Mouse (Mus musculus): Measurements from ENCODE around the gene Mms22l.
"Not testable (repeated sequence)": the region's sequence is repeated elsewhere in the genome, so short reads cannot be mapped to it uniquely, and the experiment has no call there.

Mms22l gene

GRCm38 (mm10) chr4:24496116-24496952 lies at the start of gene Mms22l:
Gene Mms22l (plus strand): TSS chr4:24496451.
- peak; percentile 85 to 94 for DNase-seq (ENCODE audit: low spot score in 2 of 2)

- DNase-seq (ENCODE audit: low spot score in 2 of 2) = not testable (repeated sequence)
Observed at GRCm38 (mm10) chr4:24484046-24484445, 12.2 kb upstream of the Mms22l start.

GRCm38 (mm10) chr4:24496953-24497319 lies 685 bp downstream of the Mms22l start:
- no peak for DNase-seq (ENCODE audit: low spot score in 2 of 2)

GRCm38 (mm10) chr4:24509195-24509594 lies 12.9 kb downstream of the Mms22l start:
- no peak for DNase-seq (ENCODE audit: low spot score in 2 of 2)

GRCm38 (mm10) chr4:24536989-24537388 lies 40.7 kb downstream of the Mms22l start:
- no peak for DNase-seq (ENCODE audit: low spot score in 2 of 2)

GRCm38 (mm10) chr4:24543421-24543820 lies 47.2 kb downstream of the Mms22l start:
- no peak for DNase-seq (ENCODE audit: low spot score in 2 of 2)

GRCm38 (mm10) chr4:24544677-24545151 lies 48.5 kb downstream of the Mms22l start:
- DNase-seq (ENCODE audit: low spot score in 2 of 2) = peak; percentile 23 to 65

- DNase-seq (ENCODE audit: low spot score in 2 of 2) = no peak
Observed at GRCm38 (mm10) chr4:24556116-24556820, 60.0 kb downstream of the Mms22l start.

GRCm38 (mm10) chr4:24557149-24557548 lies 60.9 kb downstream of the Mms22l start:
- no peak for DNase-seq (ENCODE audit: low spot score in 2 of 2)

GRCm38 (mm10) chr4:24568026-24568425 lies 71.8 kb downstream of the Mms22l start:
- DNase-seq (ENCODE audit: low spot score in 2 of 2) = no peak

GRCm38 (mm10) chr4:24568989-24569556 lies 72.8 kb downstream of the Mms22l start:
- no peak for DNase-seq (ENCODE audit: low spot score in 2 of 2)

GRCm38 (mm10) chr4:24574276-24574675 lies 78.0 kb downstream of the Mms22l start:
- peak; percentile 57 to 85 for DNase-seq (ENCODE audit: low spot score in 2 of 2)

- DNase-seq (ENCODE audit: low spot score in 2 of 2) = no peak
Observed at GRCm38 (mm10) chr4:24577594-24577993, 81.3 kb downstream of the Mms22l start.

GRCm38 (mm10) chr4:24582295-24582694 lies 86.0 kb downstream of the Mms22l start:
- no peak for DNase-seq (ENCODE audit: low spot score in 2 of 2)

GRCm38 (mm10) chr4:24583997-24584396 lies 87.7 kb downstream of the Mms22l start:
- no peak for DNase-seq (ENCODE audit: low spot score in 2 of 2)

- DNase-seq (ENCODE audit: low spot score in 2 of 2) = no peak
Observed at GRCm38 (mm10) chr4:24594824-24595223, 98.6 kb downstream of the Mms22l start.

GRCm38 (mm10) chr4:24596942-24597611 lies 100.8 kb downstream of the Mms22l start:
- DNase-seq (ENCODE audit: low spot score in 2 of 2) = no peak

GRCm38 (mm10) chr4:24598637-24599036 lies 102.4 kb downstream of the Mms22l start:
- no peak for DNase-seq (ENCODE audit: low spot score in 2 of 2)

GRCm38 (mm10) chr4:24601711-24602110 lies 105.5 kb downstream of the Mms22l start:
- no peak for DNase-seq (ENCODE audit: low spot score in 2 of 2)

- DNase-seq (ENCODE audit: low spot score in 2 of 2) = no peak
Observed at GRCm38 (mm10) chr4:24609085-24609484, 112.8 kb downstream of the Mms22l start.

GRCm38 (mm10) chr4:24609564-24609963 lies 113.3 kb downstream of the Mms22l start:
- DNase-seq (ENCODE audit: low spot score in 2 of 2) = no peak

GRCm38 (mm10) chr4:24620005-24620404 lies 123.8 kb downstream of the Mms22l start:
- no peak for DNase-seq (ENCODE audit: low spot score in 2 of 2)
